Mouse (Mus musculus) heart, embryonic 14.5 days (tissue): ENCODE data around the gene Rabif. TPM values are rescaled to one million over a fixed set of nuclear protein-coding genes. Genes with fewer than 3 reads are reported as not detected.
"Not testable (repeated sequence)": the region's sequence is repeated elsewhere in the genome, so short reads cannot be mapped to it uniquely, and the experiment has no call there.

Source experiments
- ATAC-seq: fragments of 200-750 bp; cut with Nextera tagmentation; 2 replicates; pipeline ENCODE4 v1.8.0; 2017; ENCODE audit warnings: low read depth, moderate TSS enrichment; ENCODE audit not compliant: insufficient number of reproducible peaks, insufficient read depth, low FRiP score
- H3K27ac ChIP-seq, 2 experiments: fragments of 200-500 bp in 1 of 2; fragments of 300-500 bp in 1 of 2; sonication (generic) in 1 of 2; replicated peaks in 1 of 2; 2 replicates each; pipeline ENCODE4 v1.5.1; 2012 to 2014; ENCODE audit warnings: low read depth in 2 of 2, low read length in 2 of 2, control low read depth in 1 of 2, mild to moderate bottlenecking in 1 of 2, mixed read lengths in 1 of 2; ENCODE audit not compliant: control insufficient read depth in 1 of 2, insufficient read depth in 1 of 2
- H3K27me3 ChIP-seq: fragments of 300-500 bp; sonication (generic); 2 replicates; pipeline ENCODE4 v1.6.1; 2014; ENCODE audit warnings: mild to moderate bottlenecking, low read length, control low read depth; ENCODE audit not compliant: control insufficient read depth, insufficient read depth
- H3K36me3 ChIP-seq: fragments of 300-500 bp; sonication (generic); 2 replicates; pipeline ENCODE4 v1.6.1; 2014; ENCODE audit warnings: mild to moderate bottlenecking, control low read depth, low read length, mixed read lengths; ENCODE audit not compliant: control insufficient read depth, insufficient read depth
- H3K4me1 ChIP-seq, 2 experiments: fragments of 200-500 bp in 1 of 2; fragments of 300-500 bp in 1 of 2; sonication (generic) in 1 of 2; 2 replicates each; pipeline ENCODE4 v1.6.1; 2012 to 2014; ENCODE audit warnings: low read length in 2 of 2, control low read depth in 1 of 2, mixed read lengths in 1 of 2; ENCODE audit not compliant: control insufficient read depth in 2 of 2, insufficient read depth in 2 of 2
- H3K4me2 ChIP-seq: fragments of 300-500 bp; sonication (generic); 2 replicates; pipeline ENCODE4 v1.6.1; 2014; ENCODE audit warnings: mild to moderate bottlenecking, low read length
- H3K4me3 ChIP-seq, 2 experiments: fragments of 200-500 bp in 1 of 2; fragments of 300-500 bp in 1 of 2; sonication (generic) in 1 of 2; 2 replicates each; pipeline ENCODE4 v1.5.1; 2012 to 2014; ENCODE audit warnings: low read length in 2 of 2, mild to moderate bottlenecking in 2 of 2, control low read depth in 1 of 2, low read depth in 1 of 2, moderate library complexity in 1 of 2; ENCODE audit not compliant: control insufficient read depth in 1 of 2, insufficient read depth in 1 of 2
- H3K9ac ChIP-seq: fragments of 300-500 bp; sonication (generic); 2 replicates; pipeline ENCODE4 v1.6.1; 2014; ENCODE audit warnings: mild to moderate bottlenecking, low read length
- H3K9me3 ChIP-seq: fragments of 300-500 bp; sonication (generic); 2 replicates; pipeline ENCODE4 v1.6.1; 2016; ENCODE audit warnings: low read length, control low read depth; ENCODE audit not compliant: control insufficient read depth
- WGBS: fragments of 180-500 bp; shearing (Covaris S2); extraction: QIAGEN DNeasy Blood & Tissue Kit; methylation state at CpG from one replicate; pipeline ENCODE4 v1.1.7; 2014; 5-methylcytosine and 5-hydroxymethylcytosine counted together
- polyA plus RNA-seq: library from polyadenylated mRNA; unstranded; fragments of >200 nt; fragmentation: Nextera tagmentation; extraction: Ambion mirVana; gene quantifications from 2 replicates; pipeline ENCODE4 v1.2.1, GENCODE M21; 2014

Rabif gene
- polyA plus RNA-seq, 1 experiment from 2014 or later, result 30.4 TPM

GRCm38 (mm10) chr1:134521163-134521562, 26.7 kb downstream of the Rabif start:
- H3K9me3 ChIP-seq, result no peaks in the 10 kb centered on the region
- WGBS, result 70% methylated on average over 7 of the region's 7 CpGs
- no peaks in the 10 kb centered on the region for H3K27me3 ChIP-seq
- H3K4me3 ChIP-seq, result no peak overlapping the region
- H3K9ac ChIP-seq, result no peak overlapping the region
- ATAC-seq, result no peak
- H3K4me1 ChIP-seq, result peaks cover 2 to 5% of the 10 kb centered on the region in 2 experiments; a peak in 2 of 4 replicates
- H3K36me3 ChIP-seq, result no peaks in the 10 kb centered on the region
- H3K4me2 ChIP-seq, result no peak overlapping the region
- no peak overlapping the region for H3K27ac ChIP-seq

- no peak overlapping the region for H3K9ac ChIP-seq
- H3K36me3 ChIP-seq, result no peaks in the 10 kb centered on the region
- no peak overlapping the region for H3K4me2 ChIP-seq
- ATAC-seq, result no peak
- no peak overlapping the region for H3K4me3 ChIP-seq
- H3K4me1 ChIP-seq, result no peaks in the 10 kb centered on the region
- no peaks in the 10 kb centered on the region for H3K27me3 ChIP-seq
- 46% methylated on average over 2 of the region's 2 CpGs for WGBS
- H3K27ac ChIP-seq, result no peak overlapping the region
- no peaks in the 10 kb centered on the region for H3K9me3 ChIP-seq
Measured at GRCm38 (mm10) chr1:134522325-134522724, 27.9 kb downstream of the Rabif start.

GRCm38 (mm10) chr1:134524424-134524823, 30.0 kb downstream of the Rabif start:
- WGBS, result 72% methylated on average over 5 of the region's 5 CpGs
- H3K27ac ChIP-seq, result no peak overlapping the region
- no peaks in the 10 kb centered on the region for H3K4me1 ChIP-seq
- H3K27me3 ChIP-seq, result no peaks in the 10 kb centered on the region
- H3K4me2 ChIP-seq, result no peak overlapping the region
- H3K4me3 ChIP-seq, result no peak overlapping the region
- no peaks in the 10 kb centered on the region for H3K36me3 ChIP-seq
- no peak for ATAC-seq
- H3K9ac ChIP-seq, result no peak overlapping the region
- no peaks in the 10 kb centered on the region for H3K9me3 ChIP-seq

GRCm38 (mm10) chr1:134525015-134525414, 30.6 kb downstream of the Rabif start:
- WGBS, result 86% methylated on average over 1 of the region's 1 CpGs
- no peak overlapping the region for H3K27ac ChIP-seq
- no peaks in the 10 kb centered on the region for H3K36me3 ChIP-seq
- no peaks in the 10 kb centered on the region for H3K4me1 ChIP-seq
- no peak overlapping the region for H3K4me2 ChIP-seq
- H3K4me3 ChIP-seq, result no peak overlapping the region
- no peaks in the 10 kb centered on the region for H3K9me3 ChIP-seq
- no peak overlapping the region for H3K9ac ChIP-seq
- no peaks in the 10 kb centered on the region for H3K27me3 ChIP-seq
- ATAC-seq, result no peak

- Histone ChIP-seq H3K4me3 (no peak overlapping the region), H3K36me3 (no peaks in the 10 kb centered on the region), H3K4me1 (no peaks in the 10 kb centered on the region), H3K9me3 (no peaks in the 10 kb centered on the region), H3K4me2 (no peak overlapping the region), H3K27me3 (no peaks in the 10 kb centered on the region), H3K27ac (no peak overlapping the region), H3K9ac (no peak overlapping the region)
- 49% methylated on average over 6 of the region's 6 CpGs for WGBS
- no peak for ATAC-seq
Measured at GRCm38 (mm10) chr1:134526752-134527151, 32.3 kb downstream of the Rabif start.

GRCm38 (mm10) chr1:134530618-134531017, 36.2 kb downstream of the Rabif start:
- Histone ChIP-seq H3K9ac (no peak overlapping the region), H3K9me3 (no peaks in the 10 kb centered on the region), H3K4me3 (no peak overlapping the region), H3K27ac (no peak overlapping the region), H3K4me2 (no peak overlapping the region), H3K36me3 (no peaks in the 10 kb centered on the region), H3K27me3 (no peaks in the 10 kb centered on the region), H3K4me1 (no peaks in the 10 kb centered on the region)
- ATAC-seq, result no peak
- 78% methylated on average over 6 of the region's 6 CpGs for WGBS

GRCm38 (mm10) chr1:134533710-134534109, 39.3 kb downstream of the Rabif start:
- H3K4me3 ChIP-seq, H3K9me3 ChIP-seq, H3K27ac ChIP-seq, ATAC-seq, H3K27me3 ChIP-seq, H3K4me2 ChIP-seq, H3K9ac ChIP-seq, H3K36me3 ChIP-seq, H3K4me1 ChIP-seq: not testable (repeated sequence)
- 84% methylated on average over 9 of the region's 10 CpGs for WGBS

GRCm38 (mm10) chr1:134535054-134535453, 40.6 kb downstream of the Rabif start:
- Histone ChIP-seq H3K4me1 (no peaks in the 10 kb centered on the region), H3K36me3 (no peaks in the 10 kb centered on the region), H3K4me3 (no peak overlapping the region), H3K9me3 (no peaks in the 10 kb centered on the region), H3K4me2 (no peak overlapping the region), H3K27me3 (no peaks in the 10 kb centered on the region), H3K27ac (no peak overlapping the region), H3K9ac (no peak overlapping the region)
- 85% methylated on average over 1 of the region's 1 CpGs for WGBS
- ATAC-seq, result no peak
